Mouse (Mus musculus) spleen, adult 2 months (tissue): ENCODE results near the gene Chst15. TPM values are rescaled to one million over a fixed set of nuclear protein-coding genes. Genes with fewer than 3 reads are reported as not detected.

Experiments used
- DNase-seq, 2 experiments: peaks; one replicate each; pipeline versions ENCODE4 v3.0.0 to v3.0.0-alpha.2; 2012 to 2021; ENCODE audit warnings: low spot score in 2 of 2, low read depth in 1 of 2
- H3K27ac ChIP-seq: fragments of 200-500 bp; 2 replicates; pipeline ENCODE4 v1.5.1; 2012; ENCODE audit warnings: low read length, inconsistent platforms; ENCODE audit not compliant: insufficient read depth
- H3K27me3 ChIP-seq: fragments of 200-500 bp; 2 replicates; pipeline ENCODE4 v1.6.1; 2012; ENCODE audit warnings: mild to moderate bottlenecking, moderate library complexity, low read length, inconsistent platforms; ENCODE audit not compliant: control insufficient read depth, insufficient read depth
- H3K36me3 ChIP-seq: fragments of 200-500 bp; 2 replicates; pipeline ENCODE4 v1.6.1; 2012; ENCODE audit warnings: mild to moderate bottlenecking, low read length, inconsistent platforms; ENCODE audit not compliant: control insufficient read depth, insufficient read depth
- H3K4me1 ChIP-seq: fragments of 200-500 bp; 2 replicates; pipeline ENCODE4 v1.6.1; 2011; ENCODE audit warnings: inconsistent platforms; ENCODE audit not compliant: control insufficient read depth, insufficient read depth, insufficient read length
- H3K4me3 ChIP-seq: fragments of 200-500 bp; 2 replicates; pipeline ENCODE4 v1.5.1; 2011; ENCODE audit warnings: mild to moderate bottlenecking, inconsistent platforms; ENCODE audit not compliant: insufficient read depth, insufficient read length; ENCODE audit errors: extremely low read depth
- CTCF ChIP-seq: fragments of 200-500 bp; IDR thresholded peaks from 2 replicates; pipeline ENCODE4 v1.5.1; 2011; ENCODE audit warnings: mild to moderate bottlenecking, inconsistent platforms; ENCODE audit not compliant: insufficient read depth, insufficient read length, insufficient replicate concordance; ENCODE audit errors: extremely low read depth
- POLR2A ChIP-seq: fragments of 200-500 bp; IDR thresholded peaks from 2 replicates; pipeline ENCODE4 v1.6.1; 2011; ENCODE audit warnings: low read depth, low read length, inconsistent platforms
- WGBS: fragments of 180-500 bp; shearing (Covaris S2); methylation state at CpG from one replicate; pipeline ENCODE4 v1.1.7; 2018; 5-methylcytosine and 5-hydroxymethylcytosine counted together
- polyA plus RNA-seq: library from polyadenylated mRNA; depleted of rRNA; stranded (reverse); fragments of >200 nt; gene quantifications from 2 replicates; pipeline ENCODE4 v1.2.3, GENCODE M21; 2012

Chst15 gene
- polyA plus RNA-seq, 1 experiment = 27.9 TPM

- no peaks in the 10 kb centered on the region for H3K27me3 ChIP-seq
- 39% methylated on average over 3 of the region's 3 CpGs for WGBS
- peaks cover 16% of the 10 kb centered on the region; the same call in 1 of the 2 replicates for H3K4me1 ChIP-seq
- no peak for DNase-seq
- H3K36me3 ChIP-seq = no peaks in the 10 kb centered on the region
- no peak overlapping the region for H3K4me3 ChIP-seq
- peak overlapping the region; percentile 52 for H3K27ac ChIP-seq
- TF ChIP-seq POLR2A (no peak), CTCF (no peak)
These were observed 19.8 kb upstream of the Chst15 start for GRCm38 (mm10) chr7:132336781-132337180.

GRCm38 (mm10) chr7:132335367-132335766, 18.3 kb upstream of the Chst15 start:
- DNase-seq = peak in 1 of 2 experiments; percentile 28
- Histone ChIP-seq H3K4me3 (no peak overlapping the region), H3K27ac (0 out of 2 replicates have a peak overlapping the region, but pooled peaks have one; percentile 26), H3K36me3 (no peaks in the 10 kb centered on the region), H3K27me3 (no peaks in the 10 kb centered on the region), H3K4me1 (peaks cover 16% of the 10 kb centered on the region; the same call in 1 of the 2 replicates)
- 22% methylated on average over 4 of the region's 4 CpGs for WGBS
- TF ChIP-seq POLR2A (no peak), CTCF (no peak)

DNA sequence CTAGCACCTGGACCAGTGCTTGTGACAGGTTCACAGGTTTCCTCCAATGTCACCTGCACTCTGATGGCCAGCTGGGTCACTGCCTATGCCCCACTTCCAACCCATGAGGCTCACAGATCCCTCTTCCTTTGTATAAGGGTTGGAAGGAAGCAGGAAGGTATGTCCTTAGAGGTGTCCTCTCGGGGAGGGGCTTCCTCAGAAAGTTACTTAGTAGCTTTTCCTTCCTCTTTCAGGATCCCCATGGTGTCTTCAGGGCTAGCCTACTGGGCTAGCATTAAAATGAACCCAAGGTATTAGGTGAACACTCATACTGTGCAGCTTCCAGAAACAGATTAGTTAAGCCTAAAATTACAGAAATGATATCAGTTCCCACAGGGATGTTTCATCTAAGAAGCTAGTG, 16.1 kb upstream of the Chst15 start:
- no peaks in the 10 kb centered on the region for H3K27me3 ChIP-seq
- H3K27ac ChIP-seq = no peak overlapping the region
- no peak for DNase-seq
- TF ChIP-seq CTCF = no peak
- TF ChIP-seq POLR2A = no peak
- H3K4me3 ChIP-seq = no peak overlapping the region
- no peaks in the 10 kb centered on the region for H3K36me3 ChIP-seq
- peaks cover 16% of the 10 kb centered on the region; the same call in 1 of the 2 replicates for H3K4me1 ChIP-seq
- 28% methylated on average over 1 of the region's 1 CpGs for WGBS

- H3K4me3 ChIP-seq = no peak overlapping the region
- H3K4me1 ChIP-seq = peaks cover 13% of the 10 kb centered on the region; the same call in 1 of the 2 replicates
- H3K27ac ChIP-seq = no peak overlapping the region
- no peak for TF ChIP-seq POLR2A
- no peaks in the 10 kb centered on the region for H3K36me3 ChIP-seq
- H3K27me3 ChIP-seq = no peaks in the 10 kb centered on the region
- 86% methylated on average over 11 of the region's 11 CpGs for WGBS
- DNase-seq = no peak
These were observed 15.1 kb upstream of the Chst15 start for GRCm38 (mm10) chr7:132332176-132332575.

DNA sequence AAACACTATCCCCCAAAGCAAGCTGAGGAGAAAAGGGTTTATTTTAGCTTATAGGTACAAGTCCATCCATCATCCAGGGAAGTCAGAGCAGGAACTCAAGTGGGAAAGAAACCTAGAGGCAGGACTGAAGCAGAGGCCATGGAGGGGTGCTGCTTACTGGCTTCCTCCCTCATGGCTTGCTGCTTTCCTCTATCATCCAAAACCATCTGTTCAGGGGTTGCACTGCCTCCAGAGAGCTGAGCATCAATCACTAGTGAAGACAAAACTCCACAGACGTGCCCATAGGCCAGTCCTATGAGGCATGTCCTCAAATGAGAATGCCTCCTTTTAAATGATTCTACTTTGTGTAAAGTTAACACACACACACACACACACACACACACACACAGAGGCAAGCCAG, 13.2 kb upstream of the Chst15 start:
- H3K27me3 ChIP-seq = no peaks in the 10 kb centered on the region
- H3K36me3 ChIP-seq = no peaks in the 10 kb centered on the region
- no peak for DNase-seq
- TF ChIP-seq CTCF (no peak), POLR2A (no peak)
- no peak overlapping the region for H3K27ac ChIP-seq
- no peak overlapping the region for H3K4me3 ChIP-seq
- 84% methylated on average over 1 of the region's 1 CpGs for WGBS
- H3K4me1 ChIP-seq = peaks cover 8% of the 10 kb centered on the region; the same call in 1 of the 2 replicates

GRCm38 (mm10) chr7:132328648-132329047, 11.6 kb upstream of the Chst15 start:
- Histone ChIP-seq H3K27me3 (no peaks in the 10 kb centered on the region), H3K27ac (no peak overlapping the region), H3K4me3 (no peak overlapping the region), H3K36me3 (no peaks in the 10 kb centered on the region), H3K4me1 (peaks cover 18% of the 10 kb centered on the region; the same call in 1 of the 2 replicates)
- WGBS = 84% methylated on average over 1 of the region's 1 CpGs
- DNase-seq = no peak
- TF ChIP-seq CTCF = no peak
- TF ChIP-seq POLR2A = no peak

DNA sequence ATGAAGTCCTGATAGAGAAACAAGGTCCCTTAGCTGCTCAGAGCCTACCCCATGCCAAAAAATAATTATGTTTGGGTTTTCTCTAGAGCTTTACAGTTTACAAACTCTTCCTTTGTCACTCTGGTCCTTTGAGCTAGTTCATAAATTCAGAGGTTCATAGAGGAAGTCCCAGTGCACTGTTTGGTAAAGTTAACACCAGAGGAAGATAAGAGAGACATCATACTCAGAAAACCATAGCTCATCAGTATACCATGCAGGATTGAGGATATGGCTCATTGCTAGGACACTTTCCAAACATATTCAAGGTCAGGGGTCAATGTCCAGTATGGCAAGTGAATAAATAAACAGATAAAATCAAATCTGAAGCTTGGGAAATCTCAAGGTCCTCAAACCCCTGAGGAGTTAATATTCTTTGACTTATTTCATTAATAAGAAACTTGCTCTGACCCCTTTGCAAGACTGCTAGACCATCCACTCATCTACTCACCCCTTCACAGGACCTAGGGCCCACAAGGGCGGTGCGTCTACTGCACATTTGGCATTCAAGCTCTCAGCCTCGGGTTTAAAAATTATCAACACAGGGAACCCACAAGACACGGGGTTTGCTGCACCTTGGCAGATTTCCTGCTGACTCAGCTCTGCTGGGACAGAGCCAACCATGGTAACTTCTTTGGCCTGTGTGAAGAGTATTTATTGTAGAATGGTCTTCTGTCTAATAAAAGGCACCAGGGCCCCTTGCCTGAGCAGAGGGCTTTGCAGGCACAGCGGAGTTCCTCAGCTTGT, 8.7 kb upstream of the Chst15 start:
- DNase-seq = no peak
- no peak overlapping the region for H3K27ac ChIP-seq
- H3K4me3 ChIP-seq = no peak overlapping the region
- no peaks in the 10 kb centered on the region for H3K36me3 ChIP-seq
- peaks cover 30% of the 10 kb centered on the region for H3K4me1 ChIP-seq
- no peaks in the 10 kb centered on the region for H3K27me3 ChIP-seq
- WGBS = 48% methylated on average over 5 of the region's 5 CpGs
- no peak for TF ChIP-seq CTCF
- no peak for TF ChIP-seq POLR2A
